ENCODE assay signal across 17 mouse cellular contexts in genomic region chr16:22417931-22418330, GRCm38 (mm10). TPM values are rescaled to one million over a fixed set of nuclear protein-coding genes. Genes with fewer than 3 reads are reported as not detected.
DNase-seq lines count a peak whose midpoint lies in the region.
"Had no signal": no experiment of that assay in that cellular context is flagged by ENCODE, and none has a peak within 500 bp of the region (broad histone marks: within the 10 kb centered on the region; RNA-seq: fewer than 3 reads in every experiment).

No protein-coding gene starts in this region.

- intact Hi-C loops in left cerebral cortex, postnatal 14 days (cut with DNase I), result no loop called here

- DNase-seq in layer of hippocampus, adult 8-10 months (ENCODE audit: low spot score in 2 of 2), result peak; percentile 54 to 58
- no peak for DNase-seq in layer of hippocampus, postnatal 25 days (ENCODE audit: extremely low spot score in 1 of 2, low spot score in 1 of 2)
- peak; percentile 55 for DNase-seq in right cerebral cortex, postnatal 25 days
- DNase-seq in right cerebral cortex, postnatal 4 days, result no peak
- peak; percentile 33 to 35 for DNase-seq in left cerebral cortex, postnatal 14 days (ENCODE audit: low spot score in 2 of 2)
- DNase-seq in kidney, postnatal 14 days, result no peak
- DNase-seq in thymus, postnatal 10 days (ENCODE audit: low spot score in 2 of 2), result no peak
- DNase-seq: adrenal gland, postnatal 14 days; cerebellum, adult 9-10 months; gastrocnemius, postnatal 36 days; heart, adult 2 months; heart, postnatal 14 days; kidney, adult 9 months; kidney, postnatal 25 days; liver, embryonic 13.5 days; lung, adult 2 months; lung, postnatal 14 days had no signal

RNA-seq across cellular contexts. Expression of gene Etv5, which starts 21.6 kb away (rescaled TPM):
- total RNA-seq in layer of hippocampus, adult 8-10 months (2022), result 10 to 100 TPM; 44.6 to 57.5 (median 50.9) TPM
- total RNA-seq in layer of hippocampus, postnatal 25 days (2021), result 10 to 100 TPM; 51.4 to 56.1 TPM
- total RNA-seq in left cerebral cortex, postnatal 14 days (2021), result 10 to 100 TPM; 59.9 to 68.8 TPM

Comparison
In these comparisons a context has a peak if more than half of its experiments do, and no peak if none do; other contexts are left out.
1. DNase-seq: peak in layer of hippocampus, adult 8-10 months (2 of 2), right cerebral cortex, postnatal 25 days (single experiment) and left cerebral cortex, postnatal 14 days (2 of 2); none in layer of hippocampus, postnatal 25 days (0 of 2), right cerebral cortex, postnatal 4 days (single experiment), kidney, postnatal 14 days (single experiment) and thymus, postnatal 10 days (0 of 2).